Mouse (Mus musculus): ENCODE data around the gene Nmrk2. TPM values are rescaled to one million over a fixed set of nuclear protein-coding genes. Genes with fewer than 3 reads are reported as not detected.

Nmrk2 gene
- not detected for total RNA-seq (2018; cell fraction: chromatin; rRNA removed)
- total RNA-seq (2018; cell fraction: cytosol; rRNA removed) = not detected
- not detected for total RNA-seq (2018; cell fraction: nucleus; rRNA removed)
- polyA plus RNA-seq (2018) = not detected in 3 replicates

- no peaks in the 10 kb centered on the region for H3K79me2 ChIP-seq (ENCODE audit: inconsistent target)
- WGBS (ENCODE audit: missing documents) = 81% methylated on average over 13 of the region's 13 CpGs
- H3K4me3 ChIP-seq (ENCODE audit: inconsistent target) = no peak within 1 kb of the TSS
- H3K27ac ChIP-seq = no peak within 1 kb of the TSS
- H3K36me3 ChIP-seq (ENCODE audit: inconsistent target) = no peaks in the 10 kb centered on the region
Observed at GRCm38 (mm10) chr10:81201807-81202758, at the start of gene Nmrk2. Gene Nmrk2 (minus strand): TSS chr10:81202051.

DNA sequence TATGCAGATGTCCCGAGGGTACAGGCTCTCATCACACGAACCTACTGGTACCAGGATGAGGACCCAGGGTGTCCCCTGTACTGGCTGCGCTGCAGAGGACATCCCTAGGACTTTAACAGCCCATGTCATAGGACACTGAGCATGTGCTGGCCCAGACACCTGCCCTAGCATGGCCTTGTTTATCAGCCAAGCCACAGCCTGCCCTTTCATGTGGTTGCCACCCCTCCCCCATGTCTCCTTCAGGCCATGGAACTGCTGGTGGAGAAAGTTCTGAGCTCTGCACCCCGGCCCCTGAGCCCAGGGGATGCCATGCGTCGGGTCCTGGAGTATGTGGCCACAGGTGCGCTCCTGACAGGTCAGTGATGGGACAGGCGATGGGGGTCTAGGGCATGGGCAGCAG, 47.6 kb upstream of the Nmrk2 start:
- Histone ChIP-seq H3K79me2 (ENCODE audit: inconsistent target) (no peaks in the 10 kb centered on the region), H3K4me3 (ENCODE audit: inconsistent target) (no peak overlapping the region), H3K36me3 (ENCODE audit: inconsistent target) (no peaks in the 10 kb centered on the region), H3K27ac (no peak overlapping the region)
- WGBS (ENCODE audit: missing documents) = 92% methylated on average over 8 of the region's 8 CpGs

DNA sequence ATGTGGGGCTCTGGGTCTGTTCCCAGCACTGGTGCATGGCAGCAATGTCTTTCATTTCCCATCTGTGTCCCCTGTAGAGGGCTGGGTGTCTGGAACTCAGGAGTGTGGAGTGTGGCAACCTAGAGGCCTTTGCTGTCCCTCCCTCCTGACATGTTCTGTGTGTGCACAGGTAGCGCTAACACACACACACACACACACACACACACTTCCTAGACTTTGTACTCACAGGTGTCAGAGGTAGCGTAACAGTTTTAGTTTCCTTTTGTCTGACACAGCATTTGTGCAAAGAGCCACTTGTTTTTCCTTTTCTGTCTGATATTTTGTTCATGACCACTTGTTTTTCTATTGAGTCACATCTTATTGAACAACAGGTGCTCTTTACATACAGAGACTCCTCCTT, 46.0 kb upstream of the Nmrk2 start:
- no peaks in the 10 kb centered on the region for H3K79me2 ChIP-seq (ENCODE audit: inconsistent target)
- no peaks in the 10 kb centered on the region for H3K36me3 ChIP-seq (ENCODE audit: inconsistent target)
- no peak overlapping the region for H3K4me3 ChIP-seq (ENCODE audit: inconsistent target)
- no peak overlapping the region for H3K27ac ChIP-seq
- WGBS (ENCODE audit: missing documents) = 71% methylated on average over 1 of the region's 2 CpGs

DNA sequence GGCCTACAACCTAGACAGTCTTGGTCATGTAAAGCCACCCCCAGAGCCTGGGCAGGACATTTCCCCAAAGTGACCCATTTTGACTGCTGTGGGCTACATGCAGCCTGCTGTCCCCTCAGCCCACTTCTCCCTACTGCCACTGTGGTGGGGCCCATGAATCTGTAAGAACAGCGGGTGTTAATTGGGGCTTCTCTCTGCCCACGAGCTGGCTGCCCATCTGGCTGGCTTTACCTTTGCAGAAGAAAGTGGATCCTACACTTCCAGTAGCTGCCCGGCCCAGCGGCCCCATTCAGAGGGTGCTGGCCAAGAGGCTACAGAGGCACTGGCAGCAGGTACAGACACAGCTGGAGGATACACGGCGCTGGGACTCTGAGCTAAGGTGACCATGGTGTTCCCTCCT, 43.3 kb upstream of the Nmrk2 start:
- Histone ChIP-seq H3K79me2 (ENCODE audit: inconsistent target) (no peaks in the 10 kb centered on the region), H3K36me3 (ENCODE audit: inconsistent target) (no peaks in the 10 kb centered on the region), H3K4me3 (ENCODE audit: inconsistent target) (no peak overlapping the region), H3K27ac (no peak overlapping the region)
- WGBS (ENCODE audit: missing documents) = 94% methylated on average over 6 of the region's 6 CpGs

DNA sequence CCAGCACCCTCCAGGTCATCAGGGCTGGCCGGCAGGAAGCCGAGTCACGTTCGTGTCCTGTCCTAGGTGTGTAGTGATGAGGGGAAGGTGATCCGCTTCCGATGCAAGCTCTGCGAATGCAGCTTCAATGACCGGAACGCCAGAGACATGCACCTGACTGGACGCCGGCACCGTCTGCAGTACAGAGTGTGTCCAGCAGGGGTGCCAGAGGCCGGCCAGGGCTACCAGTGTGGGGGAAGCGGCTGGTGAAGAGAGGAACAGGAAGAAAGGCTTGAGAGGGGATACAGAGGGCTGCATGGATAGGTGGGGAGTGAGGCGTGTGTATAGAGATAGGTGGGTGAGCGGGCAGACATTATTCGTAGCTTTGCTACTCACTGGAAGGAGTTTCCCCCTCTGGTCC, 42.7 kb upstream of the Nmrk2 start:
- no peaks in the 10 kb centered on the region for H3K36me3 ChIP-seq (ENCODE audit: inconsistent target)

GRCm38 (mm10) chr10:81244146-81244545, 42.3 kb upstream of the Nmrk2 start:
- Histone ChIP-seq H3K79me2 (ENCODE audit: inconsistent target) (no peaks in the 10 kb centered on the region), H3K27ac (no peak overlapping the region), H3K4me3 (ENCODE audit: inconsistent target) (no peak overlapping the region), H3K36me3 (ENCODE audit: inconsistent target) (no peaks in the 10 kb centered on the region)
- 90% methylated on average over 4 of the region's 4 CpGs for WGBS (ENCODE audit: missing documents)

More for the DNA sequence above, 42.7 kb upstream of the Nmrk2 start:
- WGBS (ENCODE audit: missing documents) = 8% methylated on average over 17 of the region's 17 CpGs
- Histone ChIP-seq H3K79me2 (ENCODE audit: inconsistent target) (no peaks in the 10 kb centered on the region), H3K4me3 (ENCODE audit: inconsistent target) (no peak overlapping the region), H3K27ac (no peak overlapping the region)

- Histone ChIP-seq H3K4me3 (ENCODE audit: inconsistent target) (no peak overlapping the region), H3K79me2 (ENCODE audit: inconsistent target) (no peaks in the 10 kb centered on the region), H3K27ac (no peak overlapping the region), H3K36me3 (ENCODE audit: inconsistent target) (no peaks in the 10 kb centered on the region)
- 89% methylated on average over 16 of the region's 16 CpGs for WGBS (ENCODE audit: missing documents)
Observed at GRCm38 (mm10) chr10:81242021-81242420, 40.2 kb upstream of the Nmrk2 start.

- Histone ChIP-seq H3K27ac (no peak overlapping the region), H3K36me3 (ENCODE audit: inconsistent target) (no peaks in the 10 kb centered on the region), H3K79me2 (ENCODE audit: inconsistent target) (no peaks in the 10 kb centered on the region), H3K4me3 (ENCODE audit: inconsistent target) (no peak overlapping the region)
- WGBS (ENCODE audit: missing documents) = 35% methylated on average over 13 of the region's 13 CpGs
Observed at GRCm38 (mm10) chr10:81240876-81241275, 39.0 kb upstream of the Nmrk2 start.

- Histone ChIP-seq H3K79me2 (ENCODE audit: inconsistent target) (no peaks in the 10 kb centered on the region), H3K36me3 (ENCODE audit: inconsistent target) (no peaks in the 10 kb centered on the region), H3K4me3 (ENCODE audit: inconsistent target) (no peak overlapping the region), H3K27ac (no peak overlapping the region)
- 100% methylated on average over 2 of the region's 2 CpGs for WGBS (ENCODE audit: missing documents)
Observed at GRCm38 (mm10) chr10:81238618-81239017, 36.8 kb upstream of the Nmrk2 start.

DNA sequence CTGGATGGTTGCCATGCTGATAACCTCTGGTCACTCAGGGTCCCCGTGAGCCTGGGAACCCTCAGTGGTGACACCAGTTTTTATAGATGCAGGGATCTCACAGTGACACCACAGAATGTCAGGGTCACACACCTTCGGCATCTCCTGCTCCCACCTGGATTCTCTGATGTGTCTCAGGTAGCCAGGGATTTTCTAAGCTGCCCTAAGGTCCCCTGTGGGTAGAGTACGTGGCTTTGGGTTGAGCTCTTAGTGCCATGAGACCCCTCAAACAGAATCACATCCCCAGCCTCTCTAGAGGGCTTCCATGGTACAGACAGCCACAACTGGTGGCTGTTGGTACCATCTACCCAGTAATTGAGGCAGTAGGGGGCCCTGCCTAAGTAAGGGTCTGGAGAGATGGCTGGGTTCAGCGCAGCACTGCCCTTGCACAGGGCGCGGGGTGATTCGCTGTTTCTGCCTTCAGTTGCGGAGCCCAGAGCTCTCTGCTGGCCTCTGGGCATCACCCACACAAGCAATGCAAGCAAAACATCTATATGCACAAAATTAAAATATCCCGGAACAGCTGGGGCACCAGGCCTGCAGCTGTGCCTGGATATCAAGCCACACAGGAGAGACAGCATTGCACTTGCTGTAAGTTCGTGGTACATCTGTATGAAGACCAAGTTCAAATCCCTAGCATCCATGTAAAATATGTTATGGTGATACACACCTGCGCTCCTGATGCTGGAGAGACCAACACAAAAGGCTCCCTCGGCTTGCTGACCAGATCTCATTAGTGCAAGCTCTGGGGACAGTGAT, 34.8 kb upstream of the Nmrk2 start:
- H3K79me2 ChIP-seq (ENCODE audit: inconsistent target) = no peaks in the 10 kb centered on the region
- H3K27ac ChIP-seq = no peak overlapping the region
- no peak overlapping the region for H3K4me3 ChIP-seq (ENCODE audit: inconsistent target)
- WGBS (ENCODE audit: missing documents) = 88% methylated on average over 12 of the region's 12 CpGs
- H3K36me3 ChIP-seq (ENCODE audit: inconsistent target) = no peaks in the 10 kb centered on the region

DNA sequence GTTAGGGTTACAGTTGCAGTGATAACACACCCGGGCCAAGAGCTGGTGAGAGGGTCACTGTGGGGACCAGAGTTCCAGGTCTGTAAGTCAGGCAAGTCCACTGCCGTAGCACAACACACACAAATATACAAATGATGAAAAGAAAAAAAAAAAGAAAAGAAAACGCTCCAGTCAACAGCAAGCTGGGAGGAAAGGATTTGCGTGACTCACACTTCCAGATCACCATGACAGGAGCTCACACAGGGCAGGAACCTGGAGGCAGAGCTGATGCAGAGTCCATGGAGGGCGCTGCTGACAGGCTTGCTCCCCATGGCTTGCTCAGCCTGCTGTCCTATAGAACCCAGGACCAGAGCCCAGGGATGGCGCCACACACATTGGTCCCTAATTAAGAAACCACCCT, 32.4 kb upstream of the Nmrk2 start:
- Histone ChIP-seq H3K36me3 (ENCODE audit: inconsistent target) (no peaks in the 10 kb centered on the region), H3K27ac (no peak overlapping the region), H3K4me3 (ENCODE audit: inconsistent target) (no peak overlapping the region), H3K79me2 (ENCODE audit: inconsistent target) (no peaks in the 10 kb centered on the region)
- 84% methylated on average over 4 of the region's 6 CpGs for WGBS (ENCODE audit: missing documents)

DNA sequence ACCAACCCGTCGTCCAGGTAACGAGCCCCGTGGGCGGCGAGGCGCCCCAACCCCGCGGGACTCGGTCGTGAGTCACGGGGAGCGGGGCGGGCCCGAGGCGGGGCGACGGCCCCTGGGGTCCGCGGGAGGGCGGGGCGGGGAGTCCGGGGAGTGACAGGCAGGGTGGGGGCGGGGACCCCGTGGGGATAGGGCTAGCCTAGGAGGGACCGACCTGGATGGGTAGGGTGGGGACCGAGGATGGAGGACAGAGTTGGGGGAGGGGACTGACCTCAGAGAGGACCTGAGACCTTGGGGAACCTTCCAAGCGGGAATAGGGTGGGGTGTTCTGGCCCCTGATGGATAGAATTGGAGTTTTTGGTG, 31.4 kb upstream of the Nmrk2 start:
- Histone ChIP-seq H3K4me3 (ENCODE audit: inconsistent target) (peak overlapping the region; percentile 41), H3K79me2 (ENCODE audit: inconsistent target) (no peaks in the 10 kb centered on the region), H3K36me3 (ENCODE audit: inconsistent target) (no peaks in the 10 kb centered on the region), H3K27ac (no peak overlapping the region)
- WGBS (ENCODE audit: missing documents) = 4% methylated on average over 14 of the region's 28 CpGs

- Histone ChIP-seq H3K36me3 (ENCODE audit: inconsistent target) (no peaks in the 10 kb centered on the region), H3K27ac (no peak within 1 kb of the TSS), H3K79me2 (ENCODE audit: inconsistent target) (no peaks in the 10 kb centered on the region), H3K4me3 (ENCODE audit: inconsistent target) (peak within 1 kb of the TSS; percentile 41)
- WGBS (ENCODE audit: missing documents) = 9% methylated on average over 29 of the region's 29 CpGs
Observed at GRCm38 (mm10) chr10:81232580-81233225, 30.9 kb upstream of the Nmrk2 start, which contains the start of gene Zfr2. Gene Zfr2 (plus strand): TSS chr10:81233155.

DNA sequence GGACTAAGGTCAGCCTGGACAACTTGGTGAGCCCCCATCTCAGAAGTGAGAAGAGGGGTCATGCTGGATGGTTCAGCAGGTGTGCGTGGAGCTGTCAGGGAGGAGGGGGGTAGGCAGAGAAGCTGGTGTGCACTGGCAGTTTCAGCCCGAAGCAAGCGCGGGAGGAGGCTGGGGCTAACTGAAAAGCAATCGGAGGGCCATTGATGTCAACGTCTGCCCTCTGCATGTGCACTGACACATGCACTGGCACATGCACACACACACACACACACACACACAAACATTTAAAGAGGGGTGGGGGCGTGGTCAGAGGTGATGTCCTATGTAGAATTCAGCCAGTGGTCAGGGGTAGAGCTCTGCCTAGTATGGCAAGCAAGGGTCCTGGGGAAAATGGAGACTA, 29.6 kb upstream of the Nmrk2 start:
- no peak overlapping the region for H3K27ac ChIP-seq
- no peak overlapping the region for H3K4me3 ChIP-seq (ENCODE audit: inconsistent target)
- 72% methylated on average over 7 of the region's 7 CpGs for WGBS (ENCODE audit: missing documents)
- no peaks in the 10 kb centered on the region for H3K79me2 ChIP-seq (ENCODE audit: inconsistent target)
- no peaks in the 10 kb centered on the region for H3K36me3 ChIP-seq (ENCODE audit: inconsistent target)

Measured in macrophage (primary cell).